Mouse (Mus musculus): ENCODE data around the gene Arhgap17.

DNA sequence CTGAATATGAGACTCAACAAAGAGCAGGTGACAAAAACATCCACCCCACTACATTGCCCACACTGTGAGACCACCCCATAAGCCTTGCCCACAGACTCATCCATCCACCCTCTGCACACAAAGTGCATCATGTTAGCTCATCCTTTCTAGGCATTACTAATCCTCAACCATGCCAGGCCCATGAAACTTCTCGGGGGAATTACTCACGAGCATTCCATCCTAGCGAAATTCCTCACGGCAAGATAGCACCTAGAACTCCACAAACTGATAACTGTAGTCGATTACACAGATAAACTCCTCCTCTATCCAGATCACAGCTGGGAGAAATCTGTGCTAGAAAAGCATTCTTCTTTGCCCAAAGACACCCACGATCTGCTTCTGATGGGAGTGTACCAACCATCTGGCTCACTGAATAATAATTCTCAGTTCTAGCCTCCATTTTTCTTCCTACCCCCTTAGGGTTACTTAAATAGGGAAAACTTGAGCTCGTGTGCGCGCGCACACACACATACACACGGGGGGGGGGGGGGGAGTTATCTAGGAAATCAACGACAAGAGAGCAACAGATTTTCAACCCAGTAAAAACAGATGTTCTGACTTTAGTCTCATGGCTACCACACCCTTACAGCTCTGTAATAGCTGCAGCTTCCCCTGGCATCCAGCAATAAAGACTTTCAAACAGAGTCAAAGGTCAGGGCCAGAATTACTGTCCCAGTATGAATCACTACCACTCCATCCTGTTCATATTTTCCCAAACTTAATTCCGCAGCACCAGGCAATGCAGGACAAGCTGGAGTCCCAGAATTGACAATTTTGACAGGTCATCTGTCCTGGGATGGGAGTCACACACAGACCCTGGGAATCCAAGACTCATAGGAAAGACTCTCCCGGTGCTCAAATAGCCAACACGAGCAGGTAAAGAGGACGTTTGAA is 2.2 kb downstream of the Arhgap17 start:
- TF ChIP-seq POLR2A (IDR thresholded peaks at IDR 0.05; ENCODE audit: borderline replicate concordance, control insufficient read depth, low read depth, low read length) (no peak), CTCF (IDR thresholded peaks at IDR 0.05; ENCODE audit: control insufficient read depth, insufficient read depth, low read length) (no peak)
